Mouse (Mus musculus) forebrain, postnatal 0 days (tissue): ENCODE measurements around the gene Pex11a. TPM values are rescaled to one million over a fixed set of nuclear protein-coding genes. Genes with fewer than 3 reads are reported as not detected.

ENCODE experiments used
- ATAC-seq: fragments of 200-750 bp; cut with Nextera tagmentation; 2 replicates; pipeline ENCODE4 v1.8.0; 2017; ENCODE audit warnings: mild to moderate bottlenecking, moderate library complexity
- DNase-seq: peaks from one replicate; pipeline ENCODE4 v3.0.0-alpha.2; 2015
- H3K27ac ChIP-seq: fragments of 300-500 bp; sonication (generic); 2 replicates; pipeline ENCODE4 v1.5.1; 2014; ENCODE audit warnings: low read depth, mild to moderate bottlenecking, antibody characterized with exemption, low read length, moderate library complexity, mixed read lengths
- H3K27me3 ChIP-seq: fragments of 300-500 bp; sonication (generic); 2 replicates; pipeline ENCODE4 v1.6.1; 2014; ENCODE audit warnings: mild to moderate bottlenecking, low read length, mixed read lengths; ENCODE audit not compliant: insufficient read depth
- H3K36me3 ChIP-seq: fragments of 300-500 bp; sonication (generic); 2 replicates; pipeline ENCODE4 v1.6.1; 2014; ENCODE audit warnings: mild to moderate bottlenecking, moderate library complexity; ENCODE audit not compliant: insufficient read depth
- H3K4me1 ChIP-seq: fragments of 300-500 bp; sonication (generic); 2 replicates; pipeline ENCODE4 v1.6.1; 2014; ENCODE audit warnings: antibody characterized with exemption; ENCODE audit not compliant: insufficient read depth
- H3K4me2 ChIP-seq: fragments of 300-500 bp; sonication (generic); 2 replicates; pipeline ENCODE4 v1.6.1; 2014; ENCODE audit warnings: low read depth, mild to moderate bottlenecking, moderate library complexity
- H3K4me3 ChIP-seq: fragments of 300-500 bp; sonication (generic); 2 replicates; pipeline ENCODE4 v1.5.1; 2014; ENCODE audit warnings: low read depth, low read length, mixed read lengths
- H3K9ac ChIP-seq: fragments of 300-500 bp; sonication (generic); 2 replicates; pipeline ENCODE4 v1.6.1; 2014; ENCODE audit warnings: mild to moderate bottlenecking
- H3K9me3 ChIP-seq: fragments of 300-500 bp; sonication (generic); 2 replicates; pipeline ENCODE4 v1.6.1; 2016; ENCODE audit warnings: low read length
- CTCF ChIP-seq: sonication (generic); IDR thresholded peaks from 2 replicates; pipeline ENCODE4 v1.5.1; 2016; ENCODE audit warnings: antibody characterized with exemption, control low read depth, low read depth
- WGBS: fragments of 180-500 bp; shearing (Covaris S2); extraction: QIAGEN DNeasy Blood & Tissue Kit; methylation state at CpG from one replicate; pipeline ENCODE4 v1.1.7; 2014; 5-methylcytosine and 5-hydroxymethylcytosine counted together
- polyA plus RNA-seq: library from polyadenylated mRNA; unstranded; fragments of >200 nt; fragmentation: Nextera tagmentation; extraction: Ambion mirVana; gene quantifications from 2 replicates; pipeline ENCODE4 v1.2.1, GENCODE M21; 2015
- total RNA-seq: library from RNA; depleted of rRNA; stranded (reverse); fragments of >200 nt; gene quantifications from 2 replicates; pipeline ENCODE4 v1.2.3, GENCODE M21; 2014

Gene Pex11a
- total and polyA plus RNA-seq, 2 experiments from 2014 or later: 1.3 to 17.3 TPM

DNA sequence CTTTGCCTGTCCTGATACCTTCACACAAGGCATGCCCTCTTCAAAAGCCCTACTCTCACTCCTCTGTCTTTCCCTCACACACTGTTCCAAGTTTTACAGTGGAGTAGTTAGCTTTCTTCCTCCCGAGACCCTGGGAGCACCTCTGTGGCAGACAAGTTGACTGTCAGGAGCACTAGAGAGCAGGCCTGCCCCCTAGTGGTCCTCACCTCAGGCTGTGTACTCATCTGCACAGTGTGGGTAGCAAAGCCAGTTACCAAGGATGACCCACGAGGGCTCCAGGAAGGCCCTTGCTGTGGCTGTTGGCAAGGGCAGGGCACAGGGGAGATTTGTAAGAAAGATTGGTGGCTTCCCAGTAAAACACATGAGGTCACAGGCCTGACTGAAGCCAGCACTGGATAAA lies 15.8 kb downstream of the Pex11a start:
- no peaks in the 10 kb centered on the region for H3K27me3 ChIP-seq
- H3K9ac ChIP-seq: no peak overlapping the region
- no peaks in the 10 kb centered on the region for H3K9me3 ChIP-seq
- H3K36me3 ChIP-seq: no peaks in the 10 kb centered on the region
- WGBS: 9% methylated on average over 2 of the region's 2 CpGs
- H3K4me2 ChIP-seq: no peak overlapping the region
- peak; percentile 69 for TF ChIP-seq CTCF
- no peak overlapping the region for H3K4me3 ChIP-seq
- H3K4me1 ChIP-seq: no peaks in the 10 kb centered on the region
- ATAC-seq (no peak), DNase-seq (peak; percentile 16)
- no peak overlapping the region for H3K27ac ChIP-seq

DNA sequence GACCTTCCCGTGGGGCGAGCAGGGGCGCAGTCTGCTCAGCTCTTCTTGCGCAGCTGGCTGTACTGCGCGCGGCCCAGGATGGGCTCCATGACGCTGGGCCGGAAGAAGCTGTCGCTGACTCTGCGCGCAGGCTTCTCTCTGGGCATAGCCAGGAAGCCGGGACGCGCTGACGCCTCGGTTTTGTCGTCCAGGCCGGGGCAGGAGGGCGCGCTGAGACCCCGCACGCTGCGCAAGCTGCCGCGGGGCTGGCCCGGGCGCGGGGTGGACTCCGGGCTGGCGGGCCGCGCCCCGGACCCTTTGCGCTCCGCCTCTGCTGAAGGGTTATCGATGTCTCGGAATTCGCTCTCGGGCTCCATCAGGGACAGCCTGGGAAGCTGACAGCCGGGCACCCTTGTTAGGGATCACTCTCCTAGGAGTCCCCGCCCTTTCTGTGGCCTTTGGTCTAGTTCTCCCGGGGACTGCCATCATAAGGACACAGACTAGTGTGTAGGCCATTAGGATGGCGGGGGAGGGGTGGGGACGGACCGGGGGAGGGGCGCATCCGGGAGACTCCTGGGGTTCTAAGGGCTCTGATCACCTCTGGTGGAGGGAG lies 21.4 kb downstream of the Pex11a start:
- TF ChIP-seq CTCF: no peak
- Histone ChIP-seq H3K4me1 (peaks cover 3% of the 10 kb centered on the region; the same call in 1 of the 2 replicates), H3K4me3 (peak overlapping the region; percentile 62), H3K9ac (peak overlapping the region; percentile 89), H3K36me3 (no peaks in the 10 kb centered on the region), H3K27me3 (no peaks in the 10 kb centered on the region), H3K27ac (peak overlapping the region; percentile 59), H3K4me2 (peak overlapping the region; percentile 97), H3K9me3 (no peaks in the 10 kb centered on the region)
- DNase-seq: peak; percentile 73
- under 1% methylated on average over 48 of the region's 48 CpGs for WGBS
- ATAC-seq: peak; percentile 90

DNA sequence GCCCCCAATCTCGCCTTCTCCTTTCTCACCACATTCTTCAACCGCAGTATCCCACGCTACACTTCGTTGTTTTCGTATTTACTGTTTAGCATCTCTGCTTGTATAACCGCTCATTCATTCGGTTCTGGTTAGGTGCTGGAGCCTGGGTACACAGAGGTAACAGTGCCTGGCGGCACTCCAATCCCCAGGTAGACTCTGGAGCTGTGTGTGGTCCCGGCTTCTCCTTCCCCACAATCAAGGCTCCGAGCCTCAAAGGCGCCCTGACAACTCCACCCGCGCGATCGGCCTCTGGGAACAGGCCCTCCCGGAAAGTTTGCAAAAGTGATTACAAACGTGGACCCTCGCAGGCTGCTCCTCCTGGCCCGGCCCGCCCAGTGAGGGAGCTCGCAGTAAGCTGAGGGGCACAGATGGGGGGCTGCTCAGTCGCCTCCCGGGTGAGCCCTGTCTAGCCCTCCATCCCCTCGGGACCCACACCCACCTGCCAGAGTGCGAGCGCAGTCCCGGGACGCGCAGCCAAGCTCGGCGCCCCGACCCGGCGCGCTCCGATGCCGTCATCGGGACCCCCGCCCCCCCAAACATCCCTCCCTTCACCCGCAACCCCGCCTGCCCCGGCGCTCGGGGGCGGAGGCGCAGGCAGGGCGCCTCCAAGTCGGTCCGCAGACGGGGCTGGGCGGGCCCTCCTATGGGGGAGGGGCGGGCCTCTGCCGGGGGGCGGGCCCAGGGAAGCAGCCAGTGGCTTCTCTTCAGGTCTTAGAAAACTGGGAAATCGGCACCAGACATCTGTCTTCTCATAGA lies 27.5 kb downstream of the Pex11a start, which contains the start of gene Kif7:
Gene Kif7, minus strand, starts transcription at position 534 of the 795 bp plus-strand sequence.
- Histone ChIP-seq H3K4me1 (0 out of 2 replicates have a peak, but pooled peaks cover 5% of the 10 kb centered on the region), H3K9ac (peak within 1 kb of the TSS; percentile 47), H3K4me2 (peak within 1 kb of the TSS; percentile 77), H3K9me3 (no peaks in the 10 kb centered on the region), H3K27me3 (no peaks in the 10 kb centered on the region), H3K4me3 (peak within 1 kb of the TSS; percentile 56), H3K27ac (no peak within 1 kb of the TSS), H3K36me3 (no peaks in the 10 kb centered on the region)
- no peak for TF ChIP-seq CTCF
- peak; percentile 90 for ATAC-seq
- DNase-seq: peak; percentile 80
- 2% methylated on average over 54 of the region's 55 CpGs for WGBS

DNA sequence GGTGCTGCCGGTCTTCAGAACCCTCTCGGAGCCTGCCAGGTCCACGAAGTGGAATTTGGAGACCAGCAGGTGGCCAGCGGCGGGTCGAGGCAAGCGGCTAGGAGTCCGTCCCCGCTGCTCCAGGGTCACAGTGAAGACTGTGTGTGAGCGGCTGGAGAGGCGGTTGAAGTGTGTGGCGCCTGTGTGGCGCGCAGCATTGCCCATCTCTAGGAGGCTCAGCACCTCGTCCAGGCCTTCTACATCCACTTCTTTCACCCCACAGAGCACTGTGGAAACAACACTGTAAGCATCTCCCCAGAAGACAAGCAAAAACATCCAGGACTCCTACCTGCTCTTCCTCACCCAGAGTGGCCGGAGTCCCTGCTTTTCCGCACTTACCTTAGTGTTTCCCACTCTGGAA lies 32.1 kb downstream of the Pex11a start:
- DNase-seq: no peak
- H3K27me3 ChIP-seq: no peaks in the 10 kb centered on the region

DNA sequence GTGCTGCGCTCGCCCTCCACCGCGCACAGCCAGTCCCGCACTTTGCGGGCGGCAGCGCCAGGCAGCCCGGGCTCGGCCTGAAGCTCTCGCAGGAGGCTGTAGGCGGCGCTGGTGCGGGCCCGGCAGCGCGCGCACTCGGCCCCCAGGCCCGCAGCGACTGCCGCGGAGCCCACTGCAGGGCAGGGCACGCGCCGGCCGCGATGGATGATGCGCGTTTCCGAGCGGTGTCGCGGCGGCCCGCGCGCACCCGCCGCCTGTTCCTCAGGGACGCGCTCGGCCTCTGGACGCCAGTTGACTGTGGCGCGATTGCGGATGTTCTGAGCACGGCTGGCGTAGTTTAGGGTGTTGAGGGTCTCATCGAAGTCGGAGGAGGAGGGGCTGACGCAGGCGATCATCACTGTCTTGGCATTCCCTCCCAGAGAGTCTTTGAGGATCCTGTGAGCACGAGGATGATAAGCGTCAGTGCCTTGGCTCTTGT lies 32.8 kb downstream of the Pex11a start:
- WGBS: 2% methylated on average over 54 of the region's 55 CpGs
- peak overlapping the region; percentile 62 for H3K9ac ChIP-seq
- H3K27me3 ChIP-seq: no peaks in the 10 kb centered on the region
- TF ChIP-seq CTCF: peak; percentile 67
- H3K27ac ChIP-seq: peak overlapping the region; percentile 47; the same call in 1 of the 2 replicates
- no peaks in the 10 kb centered on the region for H3K9me3 ChIP-seq
- DNase-seq (peak; percentile 92), ATAC-seq (peak; percentile 96)
- no peaks in the 10 kb centered on the region for H3K36me3 ChIP-seq
- peak overlapping the region; percentile 47 for H3K4me3 ChIP-seq
- peak overlapping the region; percentile 75 for H3K4me2 ChIP-seq
- H3K4me1 ChIP-seq: 0 out of 2 replicates have a peak, but pooled peaks cover 4% of the 10 kb centered on the region

More for the DNA sequence above, 32.1 kb downstream of the Pex11a start:
- no peak for TF ChIP-seq CTCF
- H3K4me2 ChIP-seq: peak overlapping the region; percentile 75
- no peaks in the 10 kb centered on the region for H3K36me3 ChIP-seq
- 0 out of 2 replicates have a peak overlapping the region, but pooled peaks have one; percentile 47 for H3K27ac ChIP-seq
- H3K9ac ChIP-seq: peak overlapping the region; percentile 62
- H3K4me1 ChIP-seq: 0 out of 2 replicates have a peak, but pooled peaks cover 5% of the 10 kb centered on the region
- no peaks in the 10 kb centered on the region for H3K9me3 ChIP-seq
- ATAC-seq: no peak
- WGBS: 33% methylated on average over 17 of the region's 17 CpGs
- H3K4me3 ChIP-seq: peak overlapping the region; percentile 47

DNA sequence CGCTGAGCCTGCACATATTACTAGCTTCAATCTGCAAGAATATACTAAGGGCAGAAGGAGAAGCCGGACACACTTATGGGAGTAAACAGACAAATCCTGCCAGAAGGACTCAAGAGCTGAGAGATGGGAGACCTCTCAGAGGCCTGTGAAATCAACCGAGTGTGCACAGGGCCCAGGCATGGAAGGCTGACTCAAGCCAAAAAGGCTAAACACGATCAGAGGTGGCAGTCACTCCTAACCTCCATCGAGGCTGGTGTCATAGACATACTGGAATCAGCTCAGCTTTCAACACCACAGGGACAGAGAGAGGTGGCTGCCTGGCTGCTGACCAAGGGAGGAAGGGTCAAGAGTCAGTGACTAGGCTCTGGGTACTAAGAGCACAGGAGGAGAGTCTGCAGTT lies 37.7 kb downstream of the Pex11a start:
- no peak for TF ChIP-seq CTCF
- no peak for ATAC-seq
- Histone ChIP-seq H3K4me1 (no peaks in the 10 kb centered on the region), H3K4me2 (no peak overlapping the region), H3K9ac (no peak overlapping the region), H3K36me3 (peaks cover 13% of the 10 kb centered on the region), H3K27ac (no peak overlapping the region), H3K27me3 (no peaks in the 10 kb centered on the region), H3K9me3 (no peaks in the 10 kb centered on the region), H3K4me3 (no peak overlapping the region)
- 91% methylated on average over 5 of the region's 5 CpGs for whole genome bisulfite sequencing
- no peak for DNase-seq

DNA sequence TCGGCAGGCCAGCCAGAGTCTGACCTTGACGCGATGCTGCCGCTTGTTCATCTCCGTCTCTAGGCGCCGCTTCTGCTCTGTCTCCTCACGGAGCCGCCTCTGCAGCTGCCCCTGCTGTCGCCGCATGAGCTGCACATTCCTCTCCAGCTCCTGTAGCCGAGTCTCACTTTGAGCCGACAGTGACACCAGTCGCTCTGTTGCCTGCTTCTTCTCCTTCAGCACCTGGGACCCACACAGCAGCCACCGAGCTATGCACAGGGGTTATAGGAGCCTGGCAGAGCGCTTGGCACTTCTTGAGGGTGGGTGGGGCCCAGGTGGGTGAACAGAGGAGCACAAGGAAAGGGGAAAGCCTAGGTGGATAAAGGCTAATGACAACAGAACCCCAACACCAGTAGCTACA lies 40.2 kb downstream of the Pex11a start:
- Histone ChIP-seq H3K9ac (no peak overlapping the region), H3K4me1 (no peaks in the 10 kb centered on the region), H3K9me3 (no peaks in the 10 kb centered on the region), H3K36me3 (peaks cover 18% of the 10 kb centered on the region), H3K4me2 (no peak overlapping the region), H3K27ac (no peak overlapping the region), H3K27me3 (no peaks in the 10 kb centered on the region), H3K4me3 (no peak overlapping the region)
- DNase-seq: no peak
- TF ChIP-seq CTCF: no peak
- 80% methylated on average over 16 of the region's 16 CpGs for WGBS
- ATAC-seq: no peak
